Mouse (Mus musculus) ES-E14 (cell line): ENCODE measurements around the gene Kremen2. TPM values are rescaled to one million over a fixed set of nuclear protein-coding genes. Genes with fewer than 3 reads are reported as not detected.
A peak's percentile ranks its signal among the peaks of the same experiment; 100 is the strongest.

Experiments
- DNase-seq: peaks from one replicate; pipeline ENCODE4 v3.0.0-alpha.2; 2013; ENCODE audit warnings: low read depth, low spot score
- H3K27ac ChIP-seq: 2 replicates; pipeline ENCODE4 v1.5.1; 2012; ENCODE audit warnings: low read depth, mild to moderate bottlenecking, low read length, moderate library complexity, mixed read lengths; ENCODE audit not compliant: poor library complexity, insufficient read depth, severe bottlenecking
- H3K36me3 ChIP-seq: 2 replicates; pipeline ENCODE4 v1.6.1; 2012; ENCODE audit warnings: mild to moderate bottlenecking, low read length, moderate library complexity, mixed read lengths; ENCODE audit not compliant: control insufficient read depth, poor library complexity, insufficient read depth, severe bottlenecking
- H3K4me1 ChIP-seq, 2 experiments: fragments of 150-350 bp in 1 of 2; sonication (generic) in 1 of 2; 2 replicates each; pipeline ENCODE4 v1.6.1; 2012; ENCODE audit warnings: low read length in 2 of 2, mild to moderate bottlenecking in 1 of 2, mixed read lengths in 1 of 2; ENCODE audit not compliant: control insufficient read depth in 2 of 2, insufficient read depth in 2 of 2, poor library complexity in 1 of 2
- H3K4me3 ChIP-seq, 2 experiments: fragments of 150-350 bp in 1 of 2; sonication (generic) in 1 of 2; 2 replicates each; pipeline ENCODE4 v1.5.1; 2012; ENCODE audit warnings: low read length in 2 of 2, low read depth in 1 of 2, mild to moderate bottlenecking in 1 of 2, mixed read lengths in 1 of 2; ENCODE audit not compliant: insufficient read depth in 1 of 2, poor library complexity in 1 of 2, severe bottlenecking in 1 of 2
- H3K9ac ChIP-seq: 2 replicates; pipeline ENCODE4 v1.6.1; 2012; ENCODE audit warnings: low read depth, mild to moderate bottlenecking, low read length, mixed read lengths; ENCODE audit not compliant: poor library complexity, insufficient read depth, severe bottlenecking
- H3K9me3 ChIP-seq: fragments of 150-350 bp; sonication (generic); 2 replicates; pipeline ENCODE4 v1.6.1; 2012; ENCODE audit warnings: low read depth, mild to moderate bottlenecking, low read length; ENCODE audit not compliant: control insufficient read depth, insufficient read depth
- CHD2 ChIP-seq: IDR thresholded peaks from 2 replicates; pipeline ENCODE4 v1.6.1; 2014; ENCODE audit warnings: mild to moderate bottlenecking, low read depth, low read length, inconsistent platforms
- HCFC1 ChIP-seq: IDR thresholded peaks from 2 replicates; pipeline ENCODE4 v1.6.1; 2012; ENCODE audit warnings: low read length, inconsistent platforms, borderline replicate concordance; ENCODE audit not compliant: insufficient read depth
- MAFK ChIP-seq: IDR thresholded peaks from 2 replicates; pipeline ENCODE4 v1.6.1; 2014; ENCODE audit warnings: mild to moderate bottlenecking, low read depth, low read length, inconsistent platforms; ENCODE audit not compliant: insufficient read depth
- ZC3H11A ChIP-seq: IDR thresholded peaks from 2 replicates; pipeline ENCODE4 v1.6.1; 2012; ENCODE audit warnings: low read depth, mild to moderate bottlenecking, inconsistent platforms, low read length, borderline replicate concordance
- ZNF384 ChIP-seq: IDR thresholded peaks from 2 replicates; pipeline ENCODE4 v1.6.1; 2012; ENCODE audit warnings: low read depth, low read length, inconsistent platforms
- in situ Hi-C, 2 experiments: fragments of 600-800 bp; cut with MboI; formaldehyde crosslinking; loops; one replicate each; pipeline ENCODE4 v1.15.1; 2025; ENCODE audit warnings: low sequenced_read_pairs in 2 of 2, inconsistent platforms in 1 of 2; ENCODE audit not compliant: unreplicated experiment in 2 of 2
- total RNA-seq: library from RNA; depleted of rRNA; stranded (reverse); fragments of 300-350 nt; gene quantifications from 2 replicates; pipeline ENCODE4 v1.2.3, GENCODE M21; 2012; rRNA removed

The Kremen2 gene
- total RNA-seq, result 2.5 and 4.3 TPM in 2 replicates

DNA sequence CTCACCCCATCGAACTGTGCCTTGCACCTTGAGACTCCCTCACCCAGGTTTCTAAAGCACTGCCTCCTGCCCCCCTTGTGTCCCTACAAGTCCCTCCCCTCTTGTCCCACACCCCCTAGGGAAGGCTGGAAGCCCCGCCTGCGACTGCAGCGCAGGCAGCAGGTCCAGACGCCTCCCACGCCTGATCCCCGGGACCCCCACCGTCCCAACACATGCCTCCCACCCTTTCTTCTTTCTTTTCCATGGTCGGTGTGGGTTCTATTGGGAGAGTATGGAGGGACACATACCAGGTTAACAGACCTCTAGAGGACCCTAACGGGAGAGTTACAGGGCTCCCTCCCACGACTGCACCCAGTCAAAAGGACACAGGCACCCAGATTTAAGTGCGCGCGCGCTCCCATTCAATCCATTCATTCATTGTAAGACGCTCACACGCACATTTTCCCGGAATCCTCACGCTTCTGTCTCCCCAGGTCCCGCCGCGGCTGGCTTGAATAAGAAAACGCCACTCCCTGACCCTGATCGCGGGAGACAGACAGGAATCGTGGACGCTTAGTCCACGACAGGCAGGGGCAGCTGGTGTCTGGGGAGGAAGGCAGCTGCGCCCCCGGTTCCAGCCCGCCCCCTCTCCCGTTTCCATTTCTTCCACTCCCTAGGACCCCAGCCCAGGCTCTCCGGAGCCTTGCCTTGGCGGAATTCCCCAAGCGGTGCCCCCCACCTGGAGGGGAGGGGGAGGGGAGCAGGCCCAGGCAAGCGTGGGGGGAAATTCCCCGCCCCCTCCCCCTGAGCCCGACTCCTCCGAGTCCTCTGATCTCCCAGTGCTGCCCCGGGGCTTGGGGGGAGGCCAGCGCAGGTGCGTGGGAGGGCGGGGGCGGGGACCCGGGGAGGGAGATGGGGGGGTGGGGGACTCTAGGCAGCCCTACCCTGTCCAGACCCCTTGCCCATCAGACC is at the start of gene Kremen2:
Kremen2 (minus strand) TSS at position 533 of the 951 bp plus-strand sequence.
- H3K9ac ChIP-seq, result peak within 1 kb of the TSS; percentile 48
- H3K9me3 ChIP-seq, result no peaks in the 10 kb centered on the region
- no peaks in the 10 kb centered on the region for H3K36me3 ChIP-seq
- peaks cover 0 to 23% of the 10 kb centered on the region in 2 experiments; a peak in 1 of 4 replicates for H3K4me1 ChIP-seq
- TF ChIP-seq MAFK (no peak), HCFC1 (no peak), ZC3H11A (no peak), ZNF384 (no peak)
- no peak within 1 kb of the TSS for H3K27ac ChIP-seq
- no peak for DNase-seq
- peak within 1 kb of the TSS; percentile 64 for H3K4me3 ChIP-seq
- in situ Hi-C loops, result no loop called here

DNA sequence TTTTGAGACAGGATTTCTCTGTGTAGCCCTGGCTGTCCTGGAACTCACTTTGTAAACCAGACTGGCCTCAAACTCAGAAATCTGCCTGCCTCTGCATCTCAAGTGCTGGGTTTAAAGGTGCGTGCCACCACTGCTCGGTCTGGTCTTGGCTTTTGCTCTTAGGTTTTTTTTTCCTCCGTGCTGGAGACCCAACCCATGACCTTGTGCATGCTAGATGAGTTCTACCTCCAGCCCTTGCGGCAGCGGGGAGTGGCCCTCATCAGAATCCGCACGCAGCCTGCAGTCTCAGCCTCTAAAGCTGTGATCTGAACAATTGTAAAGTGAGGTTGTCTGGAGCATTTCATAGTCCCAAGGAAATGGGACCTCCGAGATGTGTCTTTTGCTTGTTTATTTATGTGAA is 49.7 kb upstream of the Kremen2 start:
- Histone ChIP-seq H3K9me3 (no peaks in the 10 kb centered on the region), H3K27ac (no peak overlapping the region), H3K36me3 (no peaks in the 10 kb centered on the region), H3K4me3 (no peak overlapping the region), H3K9ac (no peak overlapping the region), H3K4me1 (peaks cover 0 to 7% of the 10 kb centered on the region in 2 experiments; a peak in 2 of 4 replicates)
- in situ Hi-C loops, result no loop called here
- TF ChIP-seq HCFC1 (no peak), CHD2 (no peak), ZC3H11A (no peak), ZNF384 (no peak), MAFK (no peak)
- no peak for DNase-seq

DNA sequence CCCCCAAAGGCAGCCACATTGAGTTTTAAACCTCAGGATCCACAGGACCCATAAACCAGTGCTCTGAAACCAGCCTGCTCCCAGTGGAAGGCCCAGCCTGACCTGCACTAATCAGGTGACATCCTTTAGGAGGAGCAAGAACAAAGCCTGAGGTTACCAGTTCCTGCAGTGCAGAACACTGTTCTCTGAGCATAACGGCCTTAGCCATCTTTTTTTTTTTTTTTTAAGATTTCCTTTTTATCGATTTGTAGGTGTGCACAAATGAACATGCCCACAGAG is 45.4 kb upstream of the Kremen2 start:
- in situ Hi-C loops, result no loop called here
- Histone ChIP-seq H3K9me3 (no peaks in the 10 kb centered on the region), H3K4me3 (no peak overlapping the region), H3K9ac (no peak overlapping the region), H3K27ac (no peak overlapping the region), H3K4me1 (peaks cover 2 to 10% of the 10 kb centered on the region in 2 experiments; a peak in 3 of 4 replicates), H3K36me3 (no peaks in the 10 kb centered on the region)
- TF ChIP-seq CHD2 (no peak), ZNF384 (no peak), MAFK (no peak), HCFC1 (no peak), ZC3H11A (no peak)
- DNase-seq, result no peak

DNA sequence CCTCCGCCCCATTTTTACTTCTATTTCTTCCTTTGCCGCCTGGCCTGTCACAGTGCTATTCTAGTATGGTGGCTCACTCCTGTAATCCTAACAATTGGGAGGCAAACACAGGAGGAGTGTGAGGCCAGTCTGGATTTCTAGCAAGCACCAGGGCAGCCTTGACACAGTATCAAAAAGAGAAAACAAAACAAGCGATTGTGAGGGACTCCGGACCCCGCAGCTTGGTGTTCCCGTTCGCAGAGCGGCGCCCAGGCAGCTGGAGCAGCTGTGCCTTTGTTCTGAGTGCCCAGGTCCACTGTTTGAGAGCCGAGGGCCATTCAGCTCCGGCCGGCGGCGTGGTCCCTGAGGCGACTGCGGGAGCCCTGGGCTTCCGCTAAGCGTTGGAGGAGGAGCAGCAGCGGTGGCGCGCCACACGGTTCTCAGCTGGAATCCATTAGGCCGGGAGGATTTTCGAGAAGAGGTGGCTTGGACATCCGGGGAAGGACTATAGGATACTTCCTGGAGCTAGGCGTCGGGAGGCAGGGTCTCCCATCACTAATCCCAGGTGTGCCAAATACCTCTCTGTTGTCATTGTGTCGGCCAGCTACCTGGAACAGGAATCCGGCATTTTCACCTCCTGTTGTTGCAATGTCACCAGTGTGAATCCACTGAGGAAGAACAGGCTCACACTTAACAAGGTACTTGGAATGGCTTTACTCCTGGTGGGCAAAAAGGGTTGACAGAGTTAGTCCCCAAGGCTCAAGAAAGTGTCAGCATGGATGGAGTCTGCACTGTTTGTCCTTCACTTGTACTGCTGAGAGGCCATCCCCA is 44.8 kb upstream of the Kremen2 start, which contains the start of gene Srrm2:
Srrm2 (plus strand) TSS at position 264 of the 810 bp plus-strand sequence.
- H3K9ac ChIP-seq, result peak within 1 kb of the TSS; percentile 59
- TF ChIP-seq MAFK (no peak), CHD2 (no peak), ZNF384 (no peak), HCFC1 (no peak), ZC3H11A (no peak)

More for the DNA sequence above, 44.8 kb upstream of the Kremen2 start, which contains the start of gene Srrm2:
- H3K9me3 ChIP-seq, result no peaks in the 10 kb centered on the region
- in situ Hi-C loops, result no loop called here
- H3K4me1 ChIP-seq, result peaks cover 2 to 10% of the 10 kb centered on the region in 2 experiments; a peak in 3 of 4 replicates
- H3K4me3 ChIP-seq, result peak within 1 kb of the TSS; percentile 44 to 53
- peak within 1 kb of the TSS; percentile 40; the same call in 1 of the 2 replicates for H3K27ac ChIP-seq
- H3K36me3 ChIP-seq, result no peaks in the 10 kb centered on the region
- no peak for DNase-seq
